Mouse (Mus musculus) splenic B cell, adult 2 months (primary cell): ENCODE results near the gene Tsks.
A peak's percentile ranks its signal among the peaks of the same experiment; 100 is the strongest.

ENCODE experiments used
- DNase-seq: peaks from one replicate; pipeline ENCODE4 v3.0.0-alpha.2; 2011; ENCODE audit warnings: low read depth, low spot score
- H3K27me3 ChIP-seq: 2 replicates; pipeline ENCODE4 v1.6.1; 2012; ENCODE audit warnings: mild to moderate bottlenecking, low read length, moderate library complexity, mixed read lengths; ENCODE audit not compliant: control insufficient read depth, poor library complexity, insufficient read depth, severe bottlenecking
- H3K36me3 ChIP-seq: 2 replicates; pipeline ENCODE4 v1.6.1; 2012; ENCODE audit warnings: mild to moderate bottlenecking, low read length, moderate library complexity, mixed read lengths; ENCODE audit not compliant: control insufficient read depth, poor library complexity, insufficient read depth, severe bottlenecking

Tsks gene

DNA sequence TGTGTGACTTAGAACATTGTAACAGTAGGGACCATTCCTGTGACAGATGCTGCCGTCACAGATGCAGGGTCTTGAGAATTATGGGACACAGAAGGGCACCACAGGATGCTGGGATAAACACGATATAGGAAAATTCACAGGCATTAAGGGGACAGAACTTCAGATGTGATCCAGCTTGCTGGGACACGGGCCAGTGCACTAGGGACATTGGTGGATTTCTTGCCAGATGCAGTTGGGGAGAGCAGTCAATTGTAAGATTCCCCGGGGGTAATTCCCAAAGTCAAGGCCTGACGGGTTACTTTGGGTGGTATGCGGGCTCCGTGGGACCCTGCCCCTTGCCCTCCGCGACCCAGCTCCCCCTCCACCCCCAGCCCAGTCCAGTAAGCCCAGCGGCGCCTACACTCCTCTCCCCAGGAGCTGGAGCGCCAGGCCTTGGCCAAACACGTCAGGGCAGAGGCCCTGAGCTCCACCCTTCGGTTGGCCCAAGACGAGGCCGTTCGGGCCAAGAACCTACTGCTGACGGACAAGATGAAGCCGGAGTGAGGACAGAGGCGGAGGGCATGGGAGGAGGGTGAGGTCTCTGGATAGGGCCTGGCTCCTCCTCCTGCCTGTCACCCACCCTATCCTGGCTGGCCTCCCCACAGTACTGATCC, 14.3 kb downstream of the Tsks start:
- Histone ChIP-seq H3K36me3 (no peaks in the 10 kb centered on the region), H3K27me3 (no peaks in the 10 kb centered on the region)
- DNase-seq: no peak

DNA sequence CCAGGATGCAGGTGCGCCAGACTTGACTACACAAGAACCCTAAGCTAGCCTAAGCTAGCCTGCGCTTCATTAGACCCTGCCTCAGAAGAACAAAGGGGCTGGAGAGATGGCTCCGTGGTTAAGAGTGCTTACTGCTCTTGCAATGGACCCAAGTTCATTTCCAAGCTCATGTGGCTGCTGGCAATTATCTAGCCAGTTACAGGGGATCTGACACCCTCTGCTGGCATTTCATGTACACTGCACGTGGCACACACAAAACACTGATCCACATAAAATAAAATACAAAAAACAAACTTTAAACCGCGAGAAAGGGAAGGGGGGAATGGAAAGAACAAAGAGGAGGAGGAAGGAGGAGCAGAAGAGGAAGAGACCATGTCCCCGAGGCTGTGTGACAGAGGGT, 15.2 kb downstream of the Tsks start:
- Histone ChIP-seq H3K27me3 (no peaks in the 10 kb centered on the region), H3K36me3 (no peaks in the 10 kb centered on the region)
- peak; percentile 66 for DNase-seq

DNA sequence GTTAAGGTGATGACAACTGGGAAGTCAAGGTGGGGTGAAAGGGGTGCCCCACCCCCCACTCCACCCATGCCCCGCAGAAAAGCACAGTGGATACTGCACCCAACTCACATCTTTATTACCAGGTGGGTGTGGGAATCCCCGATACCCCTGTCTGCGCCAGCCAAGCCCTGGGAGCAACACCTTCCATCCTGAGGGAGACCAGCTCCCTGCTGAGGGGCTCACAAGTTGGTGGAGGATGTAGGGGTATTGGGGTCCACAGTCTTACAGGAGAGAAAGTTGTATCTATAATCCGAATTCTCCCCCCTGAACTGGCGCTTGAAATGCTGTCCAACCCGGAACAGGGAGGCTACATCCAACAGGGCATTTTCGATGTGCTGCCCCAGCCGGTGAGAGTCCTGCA, 16.3 kb downstream of the Tsks start:
- no peak for DNase-seq
- Histone ChIP-seq H3K36me3 (no peaks in the 10 kb centered on the region), H3K27me3 (no peaks in the 10 kb centered on the region)

DNA sequence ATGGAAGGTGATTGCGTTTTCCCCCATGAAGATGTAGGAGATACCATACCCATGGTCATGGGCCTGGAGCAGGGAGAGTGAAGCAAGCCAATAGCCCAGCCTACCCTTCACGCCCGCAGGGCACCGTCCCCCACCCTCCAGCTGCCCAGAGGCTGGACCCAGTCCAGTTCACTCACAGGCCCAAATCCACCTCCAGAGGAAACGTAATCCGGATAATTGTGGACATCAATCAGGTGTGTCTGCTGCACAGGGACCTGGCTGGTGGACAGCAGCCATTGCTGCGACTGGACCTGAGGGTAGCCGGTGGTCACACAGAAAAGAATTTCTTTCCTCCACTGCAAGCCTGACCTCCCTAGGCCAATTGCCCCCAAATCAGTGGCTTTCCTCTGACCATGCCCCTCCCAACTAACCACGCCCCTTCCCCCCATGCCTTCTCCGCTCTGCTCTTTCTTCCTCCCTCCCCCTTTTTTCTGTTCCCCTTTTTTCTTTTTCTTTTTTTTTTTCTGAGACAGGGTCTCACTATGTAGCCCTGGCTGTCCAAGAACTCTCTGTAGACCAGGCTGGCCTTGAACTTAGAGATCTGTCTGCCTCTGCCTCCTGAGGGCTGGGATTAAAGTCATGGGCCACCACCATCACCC, 17.0 kb downstream of the Tsks start:
- peak; percentile 62 for DNase-seq
- H3K27me3 ChIP-seq: no peaks in the 10 kb centered on the region
- no peaks in the 10 kb centered on the region for H3K36me3 ChIP-seq

DNA sequence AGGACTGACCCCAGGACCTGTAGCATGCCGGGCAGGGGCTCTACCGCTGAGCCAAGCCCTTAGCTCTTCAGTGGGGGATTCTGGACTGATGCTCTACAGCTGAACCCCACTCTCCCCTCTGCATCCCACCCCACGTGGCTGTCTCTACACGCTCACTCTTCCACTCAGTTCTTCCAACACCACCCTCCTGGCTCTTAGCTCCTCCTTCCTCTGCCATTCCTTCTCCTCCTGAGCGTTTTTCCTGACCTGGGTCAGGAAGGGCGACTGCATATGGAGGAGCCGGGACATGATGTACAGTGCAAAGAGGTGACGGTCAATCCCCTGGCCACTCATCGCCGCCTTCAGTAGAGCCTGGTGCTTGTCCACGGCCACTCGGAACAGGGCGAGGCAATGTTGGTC, 17.5 kb downstream of the Tsks start:
- Histone ChIP-seq H3K36me3 (no peaks in the 10 kb centered on the region), H3K27me3 (no peaks in the 10 kb centered on the region)
- no peak for DNase-seq

DNA sequence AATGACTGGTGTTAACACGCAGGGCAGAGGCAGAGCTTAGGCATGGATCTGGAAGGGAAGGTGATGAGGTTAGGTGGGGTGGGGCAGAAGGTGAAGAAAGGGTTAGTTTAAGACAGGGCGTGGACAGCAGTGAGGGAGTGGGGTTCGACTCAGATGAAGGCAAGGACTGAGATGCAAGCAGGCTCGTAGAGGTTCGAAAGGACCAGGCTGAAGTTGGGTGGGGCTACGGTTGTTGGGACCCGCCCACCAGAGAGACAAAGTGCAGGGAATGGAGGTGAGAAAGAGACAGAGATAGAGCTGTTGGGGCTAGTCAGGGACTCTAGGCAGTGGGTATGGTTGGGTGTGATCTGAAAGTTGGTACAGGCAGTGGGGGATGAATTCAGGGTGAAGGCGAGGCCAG, 19.3 kb downstream of the Tsks start:
- DNase-seq: no peak
- Histone ChIP-seq H3K27me3 (no peaks in the 10 kb centered on the region), H3K36me3 (no peaks in the 10 kb centered on the region)

DNA sequence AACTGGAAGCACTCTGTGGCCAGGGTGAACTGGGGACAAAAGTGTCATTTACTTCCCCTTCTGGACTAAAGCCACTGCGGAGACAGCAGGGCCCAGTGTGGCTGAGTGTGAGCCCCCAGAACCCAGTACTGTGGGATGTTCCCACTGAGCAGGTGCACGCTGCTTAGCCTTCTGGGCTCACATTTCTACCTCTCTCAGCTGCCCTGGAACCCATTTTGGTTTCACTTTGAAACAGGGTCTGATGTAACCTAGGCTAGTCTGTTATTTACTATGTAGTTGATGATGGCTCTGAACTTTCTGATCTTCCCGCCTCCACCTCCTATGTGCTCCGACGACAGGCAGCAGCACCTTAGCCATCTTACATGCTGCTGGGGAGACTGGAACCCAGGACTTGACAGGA, 19.8 kb downstream of the Tsks start:
- no peak for DNase-seq
- Histone ChIP-seq H3K36me3 (no peaks in the 10 kb centered on the region), H3K27me3 (no peaks in the 10 kb centered on the region)

DNA sequence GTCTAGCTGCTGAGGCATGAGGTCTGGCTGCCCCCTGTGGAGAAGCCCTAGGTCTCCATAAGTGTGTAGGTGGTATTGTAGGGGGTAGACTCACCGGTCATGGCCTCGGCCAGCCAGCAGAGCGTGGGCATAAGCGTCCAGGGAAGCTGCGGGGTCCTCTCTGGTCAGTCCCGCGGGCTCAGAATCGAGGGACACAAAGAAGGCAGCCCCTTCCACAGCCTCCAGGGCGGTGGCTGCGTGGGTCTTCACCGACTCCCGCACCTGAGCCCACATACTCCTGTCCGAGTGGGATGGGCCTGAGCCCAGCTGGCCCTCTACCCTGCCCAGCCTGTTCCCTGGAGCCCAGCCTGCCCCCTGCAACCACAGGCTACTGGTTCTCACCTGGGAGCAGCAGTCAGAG, 22.0 kb downstream of the Tsks start:
- no peaks in the 10 kb centered on the region for H3K36me3 ChIP-seq
- H3K27me3 ChIP-seq: no peaks in the 10 kb centered on the region
- DNase-seq: no peak

DNA sequence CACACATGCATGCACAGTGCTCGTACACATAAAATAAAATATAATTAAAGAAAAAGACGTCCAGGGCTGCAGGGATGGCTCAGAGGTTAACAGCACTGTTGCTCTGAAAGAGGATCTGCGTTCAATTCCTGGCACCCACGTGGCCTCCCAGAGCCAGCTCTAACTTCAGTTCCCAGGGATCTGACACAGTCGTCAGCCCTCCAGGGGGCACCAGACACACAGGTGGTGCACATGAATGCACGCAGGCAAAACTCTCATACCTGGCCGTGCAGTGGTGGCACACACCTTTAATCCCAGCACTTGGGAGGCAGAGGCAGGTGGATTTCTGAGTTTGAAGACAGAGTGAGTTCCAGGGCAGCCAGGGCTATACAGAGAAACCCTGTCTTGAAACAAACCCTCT, 23.0 kb downstream of the Tsks start:
- no peaks in the 10 kb centered on the region for H3K36me3 ChIP-seq
- DNase-seq: peak; percentile 43
- no peaks in the 10 kb centered on the region for H3K27me3 ChIP-seq

DNA sequence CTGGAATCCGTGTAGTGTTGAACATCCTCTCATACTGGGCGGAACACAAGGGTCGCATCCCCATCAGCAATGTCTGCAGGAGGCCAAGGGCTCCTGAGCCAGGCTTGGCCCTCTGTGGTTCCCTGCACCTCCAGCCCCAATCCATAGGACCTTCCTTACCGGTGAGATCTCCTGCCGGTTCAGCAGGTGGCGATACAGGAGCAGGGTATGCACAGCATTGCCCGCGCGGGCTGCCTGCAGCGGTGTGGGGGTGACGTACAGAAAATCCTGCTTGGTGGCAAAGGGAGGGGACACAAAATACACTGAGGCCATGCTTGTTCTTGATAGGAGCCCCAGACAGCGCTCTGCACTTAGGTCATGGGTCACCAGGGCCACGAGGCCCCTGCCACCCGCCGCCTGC, 23.6 kb downstream of the Tsks start:
- 0 out of 2 replicates have a peak, but pooled peaks cover 2% of the 10 kb centered on the region for H3K27me3 ChIP-seq
- DNase-seq: no peak
- no peaks in the 10 kb centered on the region for H3K36me3 ChIP-seq

DNA sequence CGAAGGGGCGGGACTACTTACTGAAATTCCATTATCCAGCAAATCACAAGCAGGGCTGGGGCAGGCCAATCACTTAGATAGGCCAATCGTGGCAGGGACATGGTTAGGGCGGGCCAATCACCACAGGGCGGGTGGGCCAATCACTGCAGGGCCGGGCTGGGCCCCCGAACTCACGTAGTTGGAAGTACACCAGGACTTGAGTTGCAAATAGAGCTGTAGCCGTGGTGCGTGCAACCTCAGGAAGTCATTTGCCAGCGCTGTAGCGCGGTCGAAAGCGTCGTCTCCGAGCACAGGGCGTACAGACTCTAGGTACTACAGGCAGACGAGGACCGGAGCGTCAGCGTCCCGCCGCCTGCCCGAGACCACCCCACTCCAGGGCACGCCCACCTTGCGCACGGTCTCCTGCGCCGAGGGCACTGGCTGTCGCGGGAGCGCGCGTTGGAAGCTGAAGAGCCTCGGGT, 27.3 kb downstream of the Tsks start:
- DNase-seq: peak; percentile 80
- Histone ChIP-seq H3K27me3 (0 out of 2 replicates have a peak, but pooled peaks cover 2% of the 10 kb centered on the region), H3K36me3 (no peaks in the 10 kb centered on the region)

DNA sequence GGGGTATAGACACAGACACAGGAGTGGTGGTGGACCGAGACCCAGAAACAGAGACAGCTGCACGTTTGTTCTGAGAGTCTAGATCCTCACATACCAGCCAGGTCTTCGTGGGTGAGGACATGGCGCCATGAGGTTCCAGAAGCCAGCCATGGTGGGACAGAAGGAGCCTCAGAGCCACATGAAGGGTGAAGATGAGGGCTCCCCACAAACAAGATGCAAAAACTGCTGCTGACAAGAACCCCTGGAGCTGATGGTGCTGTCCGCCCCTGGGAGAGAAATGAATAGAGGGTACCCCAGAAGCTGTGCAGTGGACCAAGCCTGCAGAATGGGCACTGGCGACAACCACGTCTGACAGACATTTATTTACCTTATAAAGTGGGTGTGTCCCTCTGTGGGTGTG, 28.1 kb downstream of the Tsks start:
- Histone ChIP-seq H3K36me3 (no peaks in the 10 kb centered on the region; the same call in 1 of the 2 replicates), H3K27me3 (0 out of 2 replicates have a peak, but pooled peaks cover 2% of the 10 kb centered on the region)
- DNase-seq: no peak

DNA sequence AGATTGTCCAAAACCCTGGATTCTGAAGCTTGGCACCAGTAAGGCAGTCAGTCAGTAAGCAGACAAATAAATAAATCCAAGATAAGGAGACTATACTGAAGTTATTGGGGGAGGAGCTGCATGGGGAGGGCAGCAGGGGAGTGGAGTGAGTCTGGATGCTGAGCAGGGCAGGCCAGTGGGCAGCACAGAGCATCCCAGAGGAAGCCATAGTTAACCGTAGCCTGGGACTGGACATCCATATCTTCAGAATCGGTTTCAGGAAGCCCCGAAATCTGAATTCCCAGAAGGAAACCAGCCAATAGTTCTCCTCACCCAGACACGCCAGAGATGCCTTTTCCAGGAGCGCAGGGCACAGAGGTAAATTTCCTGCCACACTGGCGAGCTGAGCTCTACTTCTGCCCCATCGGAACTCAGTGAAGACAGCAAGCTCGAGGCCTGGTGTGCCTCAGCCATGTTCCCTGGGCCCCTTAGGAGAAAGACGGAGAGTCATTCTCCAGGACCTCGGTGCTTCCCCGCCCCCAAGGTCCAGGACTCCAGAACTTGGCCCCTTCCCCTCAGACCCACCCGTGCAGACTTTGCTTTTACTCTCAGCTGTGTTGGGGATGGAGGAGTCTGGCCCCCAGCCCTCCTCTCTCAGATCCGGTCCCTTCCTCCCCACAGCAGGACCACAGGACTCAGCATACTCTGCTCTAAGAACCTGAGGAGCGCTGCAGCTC, 30.6 kb downstream of the Tsks start:
- Histone ChIP-seq H3K27me3 (0 out of 2 replicates have a peak, but pooled peaks cover 2% of the 10 kb centered on the region), H3K36me3 (peaks cover 7% of the 10 kb centered on the region)
- DNase-seq: no peak

DNA sequence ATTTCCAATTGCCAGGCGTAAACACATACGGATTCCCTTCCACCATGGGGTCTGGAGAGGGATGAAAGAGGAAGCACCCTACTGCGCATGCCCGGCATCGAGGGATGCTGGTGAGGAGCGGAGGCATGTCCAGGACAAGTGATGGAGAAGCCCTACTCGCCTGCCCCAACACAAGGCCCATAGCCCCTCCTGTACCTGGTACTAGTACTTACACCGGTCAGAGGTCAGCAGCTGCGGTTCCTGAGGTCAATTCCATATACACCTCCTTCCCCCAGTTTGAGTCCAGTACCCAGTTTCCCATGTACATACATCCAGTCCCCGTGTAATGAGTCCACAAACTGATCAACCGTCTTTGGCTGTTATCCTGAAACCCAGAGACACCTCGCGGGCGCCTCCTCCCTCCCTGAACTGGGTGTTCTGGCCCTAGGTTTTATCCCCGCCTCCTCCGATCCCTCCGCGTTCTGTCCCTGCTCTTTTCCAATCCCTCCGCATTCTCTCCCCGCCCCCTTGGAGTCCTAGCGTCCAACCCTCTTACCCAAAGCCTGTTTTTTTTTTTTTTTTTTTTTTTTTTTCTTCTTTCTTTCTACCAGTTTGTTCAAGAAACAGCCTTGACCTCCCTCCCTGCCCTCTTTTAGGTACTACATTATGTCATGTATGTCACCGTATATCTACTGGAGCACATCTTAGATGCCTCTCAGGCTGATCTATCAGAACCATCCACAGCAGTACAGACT, 31.5 kb downstream of the Tsks start, which contains the start of gene Cpt1c:
Cpt1c (minus strand) TSS at position 469 of the 734 bp plus-strand sequence.
- Histone ChIP-seq H3K27me3 (0 out of 2 replicates have a peak, but pooled peaks cover 2% of the 10 kb centered on the region), H3K36me3 (peaks cover 13% of the 10 kb centered on the region)
- DNase-seq: no peak

DNA sequence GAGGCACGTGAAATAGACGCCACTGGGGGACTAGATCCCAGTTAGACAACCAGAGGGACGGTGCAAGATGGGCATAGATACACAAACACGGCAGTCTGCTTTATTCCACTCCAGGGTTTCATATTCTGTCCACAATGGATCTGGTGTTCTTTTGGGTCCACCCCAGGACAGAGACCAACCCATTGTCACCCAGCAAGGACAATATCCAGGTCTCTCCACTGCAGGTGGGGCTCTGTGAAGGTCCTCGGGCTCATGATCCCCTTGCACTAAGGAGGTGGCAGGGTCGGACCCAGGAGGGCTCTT, 32.1 kb downstream of the Tsks start:
- peaks cover 16% of the 10 kb centered on the region for H3K36me3 ChIP-seq
- H3K27me3 ChIP-seq: 0 out of 2 replicates have a peak, but pooled peaks cover 2% of the 10 kb centered on the region
- no peak for DNase-seq
